Mouse (Mus musculus): ENCODE results near the gene Tbxa2r. TPM values are rescaled to one million over a fixed set of nuclear protein-coding genes. Genes with fewer than 3 reads are reported as not detected.
A peak's percentile ranks its signal among the peaks of the same experiment; 100 is the strongest.

Tbxa2r gene
- polyA plus RNA-seq, 1 experiment: not detected

DNA sequence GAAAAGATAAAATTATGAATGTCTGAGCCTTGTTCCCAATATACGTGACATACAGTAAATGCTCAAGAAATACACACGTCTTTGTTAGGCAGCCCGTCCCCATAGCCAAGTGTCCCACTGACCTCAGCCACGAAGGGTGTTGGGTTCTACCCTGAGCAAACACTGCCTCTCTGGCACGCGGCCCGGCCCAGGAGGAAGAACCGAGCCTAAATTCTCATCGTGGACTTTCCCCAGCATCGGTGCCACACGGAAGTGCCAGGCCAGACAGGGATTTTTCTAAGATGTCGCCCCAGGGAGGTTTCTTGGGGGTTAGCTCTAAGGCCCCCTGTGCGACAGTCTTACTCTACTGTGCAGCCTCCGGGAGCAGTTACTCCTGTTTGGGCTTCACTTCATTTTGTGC, 38.7 kb upstream of the Tbxa2r start:
- Histone ChIP-seq H3K4me3 (ENCODE audit: insufficient read depth, low read depth, low read length) (no peak overlapping the region), H3K4me1 (ENCODE audit: control insufficient read depth, insufficient read depth, low read length) (peaks cover 36% of the 10 kb centered on the region), H3K27ac (ENCODE audit: insufficient read depth, low read depth, low read length) (no peak overlapping the region)
- 56% methylated on average over 14 of the region's 14 CpGs for WGBS
- TF ChIP-seq CTCF (IDR thresholded peaks at IDR 0.05; ENCODE audit: insufficient read depth, low read depth, low read length) (no peak), POLR2A (IDR thresholded peaks at IDR 0.05; ENCODE audit: insufficient read depth, low read depth, low read length) (no peak)

DNA sequence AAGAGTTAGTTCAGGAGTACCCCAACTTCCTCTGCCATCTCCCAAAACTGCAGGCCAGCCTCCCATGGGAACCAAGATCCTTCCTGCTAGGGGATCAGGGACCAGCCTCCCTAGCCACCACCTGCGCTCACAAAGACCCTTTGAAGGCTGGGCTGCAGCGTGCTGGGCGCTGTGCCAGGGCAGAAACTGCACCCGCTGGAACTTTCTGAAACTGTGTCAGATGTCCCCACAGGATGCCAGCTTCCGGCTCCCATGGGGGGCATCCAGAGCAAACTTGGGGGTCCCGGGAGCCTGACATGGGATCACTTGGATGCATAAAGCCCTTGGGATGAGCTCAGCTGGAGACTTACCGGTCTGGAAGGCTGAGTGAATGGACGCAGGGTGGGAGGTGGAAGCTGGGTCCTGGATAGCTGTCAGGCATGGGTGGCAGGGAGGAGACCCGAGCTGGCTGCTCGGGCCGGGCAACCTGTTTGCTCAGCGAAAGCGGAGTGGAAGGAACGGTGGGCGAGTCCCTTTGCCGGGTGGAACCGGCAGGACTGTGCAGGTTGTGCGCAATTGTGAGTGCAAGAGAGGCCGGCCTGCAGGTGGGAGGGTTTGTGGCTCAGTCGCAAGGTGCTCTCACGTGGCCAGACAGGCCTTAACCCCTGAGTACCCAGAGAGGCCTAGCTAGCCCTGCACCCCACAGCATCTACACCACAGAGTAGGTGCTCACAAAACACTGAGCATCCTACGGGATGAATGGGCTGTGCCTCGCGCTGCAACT, 37.7 kb upstream of the Tbxa2r start:
- TF ChIP-seq CTCF (IDR thresholded peaks at IDR 0.05; ENCODE audit: insufficient read depth, low read depth, low read length): no peak
- no peak for TF ChIP-seq POLR2A (IDR thresholded peaks at IDR 0.05; ENCODE audit: insufficient read depth, low read depth, low read length)
- WGBS: 42% methylated on average over 24 of the region's 24 CpGs
- Histone ChIP-seq H3K27ac (ENCODE audit: insufficient read depth, low read depth, low read length) (no peak overlapping the region), H3K4me3 (ENCODE audit: insufficient read depth, low read depth, low read length) (no peak overlapping the region), H3K4me1 (ENCODE audit: control insufficient read depth, insufficient read depth, low read length) (peaks cover 41% of the 10 kb centered on the region)

DNA sequence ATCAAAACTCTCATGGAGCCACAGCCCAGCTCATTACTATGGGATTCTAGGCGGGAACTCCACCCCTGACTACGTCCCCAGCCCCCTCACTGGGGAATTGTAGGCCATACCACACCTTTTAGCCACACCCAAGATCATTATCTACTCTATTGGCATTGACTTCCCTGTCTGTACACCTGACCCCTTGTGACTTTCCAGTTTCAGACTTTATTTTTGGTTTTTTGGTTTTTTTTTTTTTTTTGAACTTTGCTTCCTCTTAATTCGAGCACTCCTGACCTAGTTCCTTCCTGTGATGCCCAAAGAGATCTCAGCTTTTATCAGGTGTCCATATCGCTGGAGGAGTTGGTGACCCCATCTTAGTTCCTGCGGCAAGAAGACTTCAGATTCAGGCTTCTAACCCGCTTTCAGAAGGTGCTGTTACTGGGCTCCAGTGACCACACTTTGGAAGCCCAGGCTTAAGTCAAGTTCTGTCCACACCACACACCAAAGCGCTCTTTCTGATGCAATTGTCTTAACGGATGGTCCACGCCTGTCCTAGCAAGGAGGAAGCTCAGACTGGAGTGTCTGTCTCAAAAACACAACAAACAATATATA, 36.9 kb upstream of the Tbxa2r start, which contains the start of gene Tjp3:
Tjp3 (minus strand) TSS at position 71 of the 594 bp plus-strand sequence.
- WGBS: 82% methylated on average over 9 of the region's 9 CpGs

DNA sequence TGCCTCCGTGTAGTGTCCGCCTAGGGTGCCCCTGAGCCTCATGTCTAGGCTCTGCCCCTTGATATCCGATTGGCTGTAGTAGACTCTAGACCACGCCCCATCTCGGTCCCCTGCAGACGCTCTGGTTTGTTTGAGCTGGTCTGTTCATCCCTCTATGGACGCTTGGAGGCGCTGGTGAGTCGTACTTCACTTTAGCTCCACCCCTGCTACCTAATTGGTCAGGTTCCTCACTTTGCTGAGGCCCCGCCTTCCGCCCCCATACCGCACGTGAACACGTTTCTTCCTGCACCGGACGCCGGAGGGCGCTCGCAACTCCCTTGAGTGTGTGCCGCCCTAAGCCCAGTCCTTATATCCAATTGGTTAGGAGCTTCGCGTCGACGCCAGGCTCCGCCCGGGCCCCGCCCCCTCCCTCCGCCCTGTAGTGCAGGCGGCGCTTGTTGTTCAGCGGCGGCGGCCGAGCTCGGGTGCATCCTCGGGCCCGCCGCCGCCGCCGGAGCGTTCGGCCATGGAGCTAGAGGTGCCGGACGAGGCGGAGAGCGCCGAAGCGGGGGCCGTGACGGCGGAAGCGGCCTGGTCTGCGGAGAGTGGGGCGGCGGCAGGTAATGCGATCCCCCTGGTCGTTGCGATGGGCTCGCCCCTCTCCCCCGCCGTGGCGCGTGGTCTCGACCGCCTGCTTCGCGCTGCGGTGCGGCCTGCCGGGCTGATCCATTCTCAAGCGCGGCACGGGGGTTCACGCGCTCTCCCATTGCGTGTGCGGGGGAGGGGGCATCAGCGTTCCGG, 35.8 kb upstream of the Tbxa2r start, which contains the start of gene Pip5k1c:
Pip5k1c (plus strand) TSS at position 410 of the 780 bp plus-strand sequence.
- under 1% methylated on average over 80 of the region's 80 CpGs for WGBS
- Histone ChIP-seq H3K27ac (ENCODE audit: insufficient read depth, low read depth, low read length) (peak within 1 kb of the TSS; percentile 89), H3K4me1 (ENCODE audit: control insufficient read depth, insufficient read depth, low read length) (peaks cover 54% of the 10 kb centered on the region), H3K4me3 (ENCODE audit: insufficient read depth, low read depth, low read length) (peak within 1 kb of the TSS; percentile 60)
- TF ChIP-seq POLR2A (IDR thresholded peaks at IDR 0.05; ENCODE audit: insufficient read depth, low read depth, low read length) (peak; percentile 99), CTCF (IDR thresholded peaks at IDR 0.05; ENCODE audit: insufficient read depth, low read depth, low read length) (peak; percentile 72; the same call in 1 of the 2 replicates)

More for the DNA sequence above, 36.9 kb upstream of the Tbxa2r start, which contains the start of gene Tjp3:
- TF ChIP-seq CTCF (IDR thresholded peaks at IDR 0.05; ENCODE audit: insufficient read depth, low read depth, low read length) (no peak), POLR2A (IDR thresholded peaks at IDR 0.05; ENCODE audit: insufficient read depth, low read depth, low read length) (no peak)
- Histone ChIP-seq H3K27ac (ENCODE audit: insufficient read depth, low read depth, low read length) (no peak within 1 kb of the TSS), H3K4me1 (ENCODE audit: control insufficient read depth, insufficient read depth, low read length) (peaks cover 46% of the 10 kb centered on the region), H3K4me3 (ENCODE audit: insufficient read depth, low read depth, low read length) (no peak within 1 kb of the TSS)

DNA sequence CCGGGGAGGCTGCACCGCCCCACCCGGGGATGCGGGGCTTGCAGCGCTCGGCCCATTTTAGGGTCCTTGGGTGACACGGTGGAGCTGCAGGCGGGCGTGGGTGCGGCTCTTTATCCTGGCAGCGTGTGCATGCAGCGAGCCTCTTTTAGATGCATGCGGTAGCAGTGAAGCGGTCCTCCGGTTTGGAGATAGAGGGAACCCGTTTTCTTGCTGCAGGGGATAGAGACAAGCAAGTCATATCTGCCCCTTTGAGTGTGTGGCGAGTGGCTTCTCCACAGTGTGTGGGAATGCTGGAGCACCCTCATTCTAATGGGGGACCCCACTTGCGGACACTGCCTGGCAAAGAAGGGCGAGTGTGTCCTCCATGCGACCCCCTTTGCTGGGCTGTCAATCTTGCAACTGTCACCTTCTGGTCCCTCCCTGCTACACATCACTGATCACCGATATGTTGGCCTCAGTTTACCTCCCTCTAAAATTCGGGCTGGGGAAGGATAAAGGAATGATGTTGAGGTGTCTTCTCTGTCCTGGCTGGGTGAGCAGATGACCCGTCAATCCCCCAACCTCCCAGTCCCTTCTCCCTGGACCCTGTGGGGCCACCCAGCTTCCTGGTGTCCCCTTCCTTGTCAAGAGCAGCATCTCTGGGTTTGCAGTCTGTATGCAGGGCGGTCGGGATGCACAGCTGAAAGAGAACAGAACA, 35.0 kb upstream of the Tbxa2r start:
- Histone ChIP-seq H3K27ac (ENCODE audit: insufficient read depth, low read depth, low read length) (peak overlapping the region; percentile 89), H3K4me1 (ENCODE audit: control insufficient read depth, insufficient read depth, low read length) (peaks cover 55% of the 10 kb centered on the region), H3K4me3 (ENCODE audit: insufficient read depth, low read depth, low read length) (peak overlapping the region; percentile 60)
- WGBS: under 1% methylated on average over 25 of the region's 25 CpGs
- TF ChIP-seq CTCF (IDR thresholded peaks at IDR 0.05; ENCODE audit: insufficient read depth, low read depth, low read length) (no peak), POLR2A (IDR thresholded peaks at IDR 0.05; ENCODE audit: insufficient read depth, low read depth, low read length) (no peak)

DNA sequence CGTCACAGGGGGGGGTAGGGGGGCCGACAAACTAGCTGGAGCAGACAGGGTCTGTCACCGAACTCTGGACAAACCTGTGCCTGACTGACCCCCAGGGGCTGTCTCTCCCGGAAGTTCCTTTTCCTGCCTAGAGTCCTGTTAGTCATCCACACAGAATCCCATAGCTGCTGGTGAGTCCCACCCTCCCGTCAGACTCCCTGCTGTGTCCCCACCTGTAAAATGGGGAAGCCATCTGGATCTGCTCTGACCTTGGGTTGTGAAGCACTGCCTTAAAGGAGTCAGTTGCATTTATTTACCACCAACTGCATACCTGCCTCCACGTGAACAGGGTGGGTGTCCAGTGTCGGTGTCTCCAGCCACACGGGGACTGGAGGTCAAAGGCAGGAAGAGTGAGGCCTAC, 34.1 kb upstream of the Tbxa2r start:
- Histone ChIP-seq H3K4me1 (ENCODE audit: control insufficient read depth, insufficient read depth, low read length) (peaks cover 62% of the 10 kb centered on the region), H3K27ac (ENCODE audit: insufficient read depth, low read depth, low read length) (0 out of 2 replicates have a peak overlapping the region, but pooled peaks have one; percentile 4), H3K4me3 (ENCODE audit: insufficient read depth, low read depth, low read length) (peak overlapping the region; percentile 60)
- 36% methylated on average over 8 of the region's 8 CpGs for WGBS
- TF ChIP-seq POLR2A (IDR thresholded peaks at IDR 0.05; ENCODE audit: insufficient read depth, low read depth, low read length): no peak
- TF ChIP-seq CTCF (IDR thresholded peaks at IDR 0.05; ENCODE audit: insufficient read depth, low read depth, low read length): no peak

DNA sequence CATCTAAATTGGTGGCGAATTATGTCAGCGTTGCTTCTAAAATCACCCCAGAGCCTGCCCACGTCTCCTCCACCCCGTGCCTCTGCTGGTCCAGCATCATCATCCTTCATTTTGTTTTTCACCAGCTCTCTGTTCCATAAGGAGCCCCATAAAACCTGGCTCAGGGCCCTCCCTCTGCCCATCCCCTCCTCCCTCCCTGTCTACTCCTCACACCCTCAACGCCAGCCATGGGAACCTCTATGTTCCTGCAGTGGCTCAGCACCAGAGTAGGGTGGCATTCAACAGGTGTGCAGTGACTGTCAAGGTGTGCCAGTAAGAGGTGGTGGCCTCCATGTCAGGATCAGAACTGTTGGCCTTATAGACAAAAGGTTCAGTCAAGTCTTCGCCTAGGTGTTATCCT, 33.3 kb upstream of the Tbxa2r start:
- Histone ChIP-seq H3K4me1 (ENCODE audit: control insufficient read depth, insufficient read depth, low read length) (peaks cover 68% of the 10 kb centered on the region), H3K4me3 (ENCODE audit: insufficient read depth, low read depth, low read length) (peak overlapping the region; percentile 60), H3K27ac (ENCODE audit: insufficient read depth, low read depth, low read length) (no peak overlapping the region)
- no peak for TF ChIP-seq CTCF (IDR thresholded peaks at IDR 0.05; ENCODE audit: insufficient read depth, low read depth, low read length)
- no peak for TF ChIP-seq POLR2A (IDR thresholded peaks at IDR 0.05; ENCODE audit: insufficient read depth, low read depth, low read length)
- WGBS: 59% methylated on average over 6 of the region's 6 CpGs

DNA sequence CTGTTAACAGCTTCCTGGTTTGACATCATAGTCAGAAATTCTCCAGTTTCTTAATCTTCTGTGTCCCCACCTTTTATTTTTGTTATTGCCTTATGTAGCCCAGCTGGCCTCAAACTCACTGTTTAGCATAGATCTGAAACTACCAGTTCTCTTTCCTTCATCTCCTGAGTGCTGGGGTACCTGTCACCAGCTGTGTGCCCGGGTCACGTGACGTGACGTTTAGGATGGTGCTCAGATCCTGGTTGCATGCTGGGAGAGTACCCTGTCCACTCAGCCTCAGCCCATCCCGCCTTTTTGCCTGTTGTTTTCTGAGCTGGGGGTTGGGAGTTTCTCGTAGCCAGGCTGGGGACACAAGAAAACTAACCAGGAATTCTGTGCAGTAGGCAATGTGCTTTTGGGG, 31.3 kb upstream of the Tbxa2r start:
- TF ChIP-seq CTCF (IDR thresholded peaks at IDR 0.05; ENCODE audit: insufficient read depth, low read depth, low read length) (no peak), POLR2A (IDR thresholded peaks at IDR 0.05; ENCODE audit: insufficient read depth, low read depth, low read length) (no peak)
- Histone ChIP-seq H3K4me1 (ENCODE audit: control insufficient read depth, insufficient read depth, low read length) (peaks cover 80% of the 10 kb centered on the region), H3K27ac (ENCODE audit: insufficient read depth, low read depth, low read length) (peak overlapping the region; percentile 42), H3K4me3 (ENCODE audit: insufficient read depth, low read depth, low read length) (no peak overlapping the region)
- WGBS: 64% methylated on average over 6 of the region's 6 CpGs
